Mouse (Mus musculus): Measurements from ENCODE around the gene A930004D18Rik. TPM values are rescaled to one million over a fixed set of nuclear protein-coding genes. Genes with fewer than 3 reads are reported as not detected.

The A930004D18Rik gene
- polyA plus RNA-seq, 1 experiment from 2014 or later, result 9.4 TPM

- H3K36me3 ChIP-seq (ENCODE audit: control insufficient read depth, insufficient read depth, low read length), result no peaks in the 10 kb centered on the region
- no peak overlapping the region for H3K9ac ChIP-seq (ENCODE audit: low read length)
- no peak for ATAC-seq (ENCODE audit: low FRiP score, low TSS enrichment)
- H3K4me3 ChIP-seq (ENCODE audit: low read depth, low read length), result no peak overlapping the region
- H3K27ac ChIP-seq (replicated peaks), result no peak overlapping the region
- TF ChIP-seq EP300 (optimal IDR thresholded peaks at IDR 0.05) (no peak), CTCF (IDR thresholded peaks at IDR 0.05; ENCODE audit: low read depth) (no peak)
- H3K9me3 ChIP-seq (ENCODE audit: control insufficient read depth, low read length), result no peaks in the 10 kb centered on the region
- H3K27me3 ChIP-seq (ENCODE audit: control insufficient read depth, insufficient read depth, low read length), result no peaks in the 10 kb centered on the region
- no peaks in the 10 kb centered on the region for H3K4me1 ChIP-seq (replicated peaks; ENCODE audit: control insufficient read depth, insufficient read depth)
- 53% methylated on average over 5 of the region's 5 CpGs for WGBS
- DNase-seq (ENCODE audit: low spot score), result peak; percentile 35
- H3K4me2 ChIP-seq (replicated peaks; ENCODE audit: low read depth), result no peak overlapping the region; the same call in 1 of the 2 replicates
Measured at GRCm38 (mm10) chr2:18025116-18025515, 12.4 kb downstream of the A930004D18Rik start.

GRCm38 (mm10) chr2:18022886-18023285, 14.7 kb downstream of the A930004D18Rik start:
- 52% methylated on average over 1 of the region's 1 CpGs for WGBS
- Histone ChIP-seq H3K27ac (replicated peaks) (no peak overlapping the region), H3K4me2 (replicated peaks; ENCODE audit: low read depth) (no peak overlapping the region), H3K36me3 (ENCODE audit: control insufficient read depth, insufficient read depth, low read length) (no peaks in the 10 kb centered on the region), H3K4me1 (replicated peaks; ENCODE audit: control insufficient read depth, insufficient read depth) (no peaks in the 10 kb centered on the region), H3K27me3 (ENCODE audit: control insufficient read depth, insufficient read depth, low read length) (no peaks in the 10 kb centered on the region), H3K4me3 (ENCODE audit: low read depth, low read length) (no peak overlapping the region), H3K9me3 (ENCODE audit: control insufficient read depth, low read length) (no peaks in the 10 kb centered on the region), H3K9ac (ENCODE audit: low read length) (no peak overlapping the region)
- TF ChIP-seq CTCF (IDR thresholded peaks at IDR 0.05; ENCODE audit: low read depth), result no peak
- ATAC-seq (ENCODE audit: low FRiP score, low TSS enrichment) (no peak), DNase-seq (ENCODE audit: low spot score) (no peak)

- Histone ChIP-seq H3K9me3 (ENCODE audit: control insufficient read depth, low read length) (no peaks in the 10 kb centered on the region), H3K27ac (replicated peaks) (no peak overlapping the region), H3K4me2 (replicated peaks; ENCODE audit: low read depth) (no peak overlapping the region), H3K27me3 (ENCODE audit: control insufficient read depth, insufficient read depth, low read length) (no peaks in the 10 kb centered on the region), H3K9ac (ENCODE audit: low read length) (no peak overlapping the region), H3K4me1 (replicated peaks; ENCODE audit: control insufficient read depth, insufficient read depth) (no peaks in the 10 kb centered on the region), H3K4me3 (ENCODE audit: low read depth, low read length) (no peak overlapping the region), H3K36me3 (ENCODE audit: control insufficient read depth, insufficient read depth, low read length) (no peaks in the 10 kb centered on the region)
- ATAC-seq (ENCODE audit: low FRiP score, low TSS enrichment) (no peak), DNase-seq (ENCODE audit: low spot score) (no peak)
- WGBS, result 86% methylated on average over 1 of the region's 1 CpGs
- no peak for TF ChIP-seq EP300 (optimal IDR thresholded peaks at IDR 0.05)
Measured at GRCm38 (mm10) chr2:18019122-18019521, 18.4 kb downstream of the A930004D18Rik start.

GRCm38 (mm10) chr2:18017321-18017720, 20.2 kb downstream of the A930004D18Rik start:
- H3K36me3 ChIP-seq (ENCODE audit: control insufficient read depth, insufficient read depth, low read length), result no peaks in the 10 kb centered on the region
- no peak overlapping the region for H3K9ac ChIP-seq (ENCODE audit: low read length)
- H3K27me3 ChIP-seq (ENCODE audit: control insufficient read depth, insufficient read depth, low read length), result no peaks in the 10 kb centered on the region
- ATAC-seq (ENCODE audit: low FRiP score, low TSS enrichment) (no peak), DNase-seq (ENCODE audit: low spot score) (no peak)
- no peak overlapping the region for H3K4me3 ChIP-seq (ENCODE audit: low read depth, low read length)
- H3K4me2 ChIP-seq (replicated peaks; ENCODE audit: low read depth), result no peak overlapping the region
- WGBS, result 96% methylated on average over 6 of the region's 6 CpGs
- no peak overlapping the region for H3K27ac ChIP-seq (replicated peaks)
- TF ChIP-seq EP300 (optimal IDR thresholded peaks at IDR 0.05), result no peak
- no peak for TF ChIP-seq CTCF (IDR thresholded peaks at IDR 0.05; ENCODE audit: low read depth)
- no peaks in the 10 kb centered on the region for H3K9me3 ChIP-seq (ENCODE audit: control insufficient read depth, low read length)
- no peaks in the 10 kb centered on the region for H3K4me1 ChIP-seq (replicated peaks; ENCODE audit: control insufficient read depth, insufficient read depth)

- Histone ChIP-seq H3K27me3 (ENCODE audit: control insufficient read depth, insufficient read depth, low read length) (no peaks in the 10 kb centered on the region), H3K4me3 (ENCODE audit: low read depth, low read length) (no peak overlapping the region), H3K36me3 (ENCODE audit: control insufficient read depth, insufficient read depth, low read length) (no peaks in the 10 kb centered on the region), H3K27ac (replicated peaks) (no peak overlapping the region), H3K9me3 (ENCODE audit: control insufficient read depth, low read length) (no peaks in the 10 kb centered on the region), H3K4me2 (replicated peaks; ENCODE audit: low read depth) (no peak overlapping the region), H3K4me1 (replicated peaks; ENCODE audit: control insufficient read depth, insufficient read depth) (no peaks in the 10 kb centered on the region), H3K9ac (ENCODE audit: low read length) (no peak overlapping the region)
- WGBS, result 95% methylated on average over 1 of the region's 1 CpGs
- no peak for ATAC-seq (ENCODE audit: low FRiP score, low TSS enrichment)
- TF ChIP-seq EP300 (optimal IDR thresholded peaks at IDR 0.05) (no peak), CTCF (IDR thresholded peaks at IDR 0.05; ENCODE audit: low read depth) (no peak)
- DNase-seq (ENCODE audit: low spot score), result no peak
Measured at GRCm38 (mm10) chr2:18016639-18017038, 20.9 kb downstream of the A930004D18Rik start.

- H3K4me2 ChIP-seq (replicated peaks; ENCODE audit: low read depth), result no peak overlapping the region
- no peaks in the 10 kb centered on the region for H3K9me3 ChIP-seq (ENCODE audit: control insufficient read depth, low read length)
- no peak overlapping the region for H3K9ac ChIP-seq (ENCODE audit: low read length)
- H3K4me3 ChIP-seq (ENCODE audit: low read depth, low read length), result no peak overlapping the region
- TF ChIP-seq CTCF (IDR thresholded peaks at IDR 0.05; ENCODE audit: low read depth), result no peak
- no peak for TF ChIP-seq EP300 (optimal IDR thresholded peaks at IDR 0.05)
- no peaks in the 10 kb centered on the region for H3K27me3 ChIP-seq (ENCODE audit: control insufficient read depth, insufficient read depth, low read length)
- DNase-seq (ENCODE audit: low spot score), result no peak
- H3K4me1 ChIP-seq (replicated peaks; ENCODE audit: control insufficient read depth, insufficient read depth), result no peaks in the 10 kb centered on the region
- no peaks in the 10 kb centered on the region for H3K36me3 ChIP-seq (ENCODE audit: control insufficient read depth, insufficient read depth, low read length)
- no peak overlapping the region for H3K27ac ChIP-seq (replicated peaks)
- 55% methylated on average over 3 of the region's 3 CpGs for WGBS
- ATAC-seq (ENCODE audit: low FRiP score, low TSS enrichment), result no peak
Measured at GRCm38 (mm10) chr2:18015581-18015980, 22.0 kb downstream of the A930004D18Rik start.

All from stomach, postnatal 0 days (tissue).